Mouse (Mus musculus): ENCODE data around the gene Xk.
"Not testable (repeated sequence)": the region's sequence is repeated elsewhere in the genome, so short reads cannot be mapped to it uniquely, and the experiment has no call there.

The Xk gene

DNA sequence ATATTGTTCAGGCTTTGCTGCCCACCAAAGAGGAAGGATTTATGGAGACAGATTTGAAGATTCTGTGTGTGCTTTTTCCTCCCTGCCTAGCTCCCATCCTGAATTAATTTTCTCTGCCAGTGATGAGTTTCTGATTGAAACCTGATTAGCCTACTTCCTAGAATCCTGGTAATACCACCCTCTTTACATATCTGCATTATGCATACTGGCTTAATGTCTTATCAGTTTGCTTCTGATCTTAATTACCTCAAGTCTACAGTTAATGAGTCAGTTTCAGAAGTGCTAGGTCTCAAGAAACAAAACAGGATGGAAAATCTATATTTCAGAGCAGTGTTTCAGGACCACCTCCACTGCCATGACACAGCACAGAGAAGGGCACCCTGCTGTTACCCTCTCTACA is 43.9 kb downstream of the Xk start:
- in situ Hi-C loops (cut with MboI, MseI), result not testable (repeated sequence)

DNA sequence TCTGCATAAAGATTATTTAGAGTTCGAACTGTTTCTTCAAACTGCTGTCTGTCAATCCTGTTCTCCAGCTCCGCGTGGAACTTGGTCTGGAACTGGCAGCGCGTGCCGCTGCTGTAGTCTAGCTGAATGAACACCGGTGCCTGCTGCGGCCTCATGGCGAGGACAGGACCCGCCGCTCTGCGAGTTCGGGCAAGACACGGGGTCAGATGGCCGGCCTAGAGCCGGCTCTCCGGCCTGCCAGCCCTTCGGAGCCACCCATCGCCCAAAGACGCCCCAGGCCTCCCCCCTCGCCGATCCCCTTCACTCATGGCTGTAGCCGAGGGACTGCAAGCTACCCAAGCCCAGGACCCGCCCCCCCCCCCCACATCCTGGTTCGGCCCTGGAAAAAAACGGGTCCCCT is 55.4 kb downstream of the Xk start:
- in situ Hi-C loops (cut with MboI, MseI), result loop anchor here in 1 of 2 experiments (25.0 kb wide), 1 partner anchor 884 kb away; the partner anchor contains the start of gene Rpgr

DNA sequence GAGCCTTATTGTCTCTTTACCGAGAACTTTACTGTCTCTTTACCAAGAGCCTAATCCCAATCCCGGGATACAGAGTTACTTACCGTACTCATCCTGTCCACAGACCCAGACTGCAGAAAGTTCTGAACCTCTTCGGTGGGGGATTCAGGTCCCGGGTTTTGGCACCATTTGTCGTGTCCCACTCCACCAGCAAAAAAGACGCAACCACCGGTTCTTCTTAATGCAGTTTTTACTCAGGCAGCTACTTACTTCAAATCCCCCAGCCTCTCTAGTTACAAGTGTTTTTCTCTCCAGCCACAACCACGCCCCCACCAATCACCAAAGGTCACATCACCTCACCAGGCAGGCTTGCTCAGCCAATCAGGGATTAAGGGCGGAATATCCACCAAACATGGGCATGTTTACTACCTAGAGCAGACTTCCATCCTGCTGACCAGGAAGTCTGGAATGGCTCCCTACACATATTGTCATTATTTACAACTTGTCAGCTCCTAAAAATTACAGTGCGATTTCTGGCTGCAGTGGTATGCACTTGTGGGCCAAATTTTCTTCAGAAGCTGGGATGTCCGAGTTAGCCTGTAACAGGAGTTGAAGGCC is 59.9 kb downstream of the Xk start:
- in situ Hi-C loops (cut with MboI, MseI), result loop anchor here in 1 of 2 experiments (25.0 kb wide), 1 partner anchor 880 kb away; the partner anchor contains the start of gene Rpgr

DNA sequence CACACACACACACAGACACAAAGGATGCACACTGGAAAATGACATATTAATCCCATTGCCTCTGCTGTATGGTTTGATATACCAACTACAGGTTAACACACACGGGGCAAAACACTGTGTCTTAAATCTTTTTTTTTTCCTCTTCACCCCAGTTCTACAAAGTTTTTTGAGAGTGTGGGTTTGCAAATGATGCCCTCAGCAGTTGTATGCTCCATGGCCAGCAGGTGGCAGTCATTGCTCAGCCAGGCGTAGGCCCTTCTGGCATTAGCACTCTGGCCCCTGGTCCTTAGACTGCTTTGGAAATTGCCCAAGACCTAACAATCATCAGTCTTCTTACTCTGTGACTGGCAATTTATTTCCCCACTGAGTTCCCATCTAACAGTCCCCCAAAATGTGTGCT is 60.5 kb downstream of the Xk start:
- in situ Hi-C loops (cut with MboI, MseI), result loop anchor here in 1 of 2 experiments (25.0 kb wide), 1 partner anchor 879 kb away; the partner anchor contains the start of gene Rpgr

DNA sequence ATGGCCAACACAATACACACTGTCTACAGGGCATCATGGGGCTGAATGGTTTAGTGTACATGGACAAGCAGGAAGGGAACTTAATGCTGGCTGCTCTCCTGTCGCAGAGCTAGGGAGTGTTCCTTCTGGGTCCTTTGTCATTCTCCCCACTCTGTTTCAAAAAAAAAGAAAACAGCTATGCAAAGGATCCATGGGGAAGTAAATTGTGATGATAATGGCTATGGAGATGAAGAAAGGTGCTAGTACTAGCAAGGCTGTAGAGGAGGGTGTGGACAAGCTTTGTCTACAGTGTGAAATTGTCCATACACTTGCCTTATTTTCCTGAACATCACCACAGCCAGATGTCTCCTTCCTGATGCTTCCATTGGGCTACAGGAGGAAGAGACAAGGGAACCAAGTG is 62.4 kb downstream of the Xk start:
- in situ Hi-C loops (cut with MboI, MseI), result loop anchor here (5.0 to 25.0 kb wide), 3 partner anchors 177 to 877 kb away; partner anchors contain the start of gene Rpgr (in 1 of the 2)

DNA sequence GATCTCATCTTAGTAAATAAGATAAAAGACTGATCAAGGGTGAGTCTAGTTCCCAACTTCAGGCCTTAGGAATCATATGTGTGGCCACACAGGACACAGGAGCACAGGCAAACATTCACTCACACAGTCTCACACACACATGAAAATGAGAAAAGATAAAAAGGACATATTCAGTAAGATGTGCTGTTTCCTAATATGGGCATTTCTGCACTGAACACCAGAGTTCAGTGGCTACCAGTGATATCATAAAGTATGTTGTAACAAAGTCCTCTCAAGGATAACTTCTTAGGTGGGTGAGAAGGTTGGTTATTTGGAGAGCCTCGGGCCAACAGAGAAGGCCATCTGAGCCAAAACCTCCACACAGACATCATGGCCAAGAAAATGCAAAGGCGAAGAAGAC is 77.8 kb downstream of the Xk start, which contains the start of gene H2al1k:
H2al1k (plus strand) TSS at position 301 of the 400 bp plus-strand sequence.
- in situ Hi-C loops (cut with MboI, MseI), result not testable (repeated sequence)
